ENCODE assay signal across 15 mouse cellular contexts in genomic region chr9:90521186-90521585, GRCm38 (mm10).
"Had no signal": no experiment of that assay in that cellular context is flagged by ENCODE, and none has a peak within 500 bp of the region (broad histone marks: within the 10 kb centered on the region; RNA-seq: fewer than 3 reads in every experiment).

No protein-coding gene starts in this region.

- H3K27me3 ChIP-seq: limb, embryonic 15.5 days; liver, embryonic 12.5 days had no signal

- H3K4me2 ChIP-seq: limb, embryonic 15.5 days; liver, embryonic 12.5 days; lung, embryonic 14.5 days had no signal

- DNase-seq: kidney, adult 11 months; kidney, adult 9 months; kidney, postnatal 36 days; layer of hippocampus, adult 9-11 months; layer of hippocampus, postnatal 36 days; lung, embryonic 14.5 days; lung, postnatal 10 days; lung, postnatal 4 days; right cerebral cortex, adult 18-20 months; right cerebral cortex, postnatal 25 days; thymus, postnatal 36 days had no signal

- H3K4me1 ChIP-seq: limb, embryonic 15.5 days; liver, embryonic 12.5 days had no signal

- H3K9me3 ChIP-seq: limb, embryonic 15.5 days; liver, embryonic 12.5 days had no signal

- H3K9ac ChIP-seq: limb, embryonic 15.5 days; liver, embryonic 12.5 days; lung, embryonic 14.5 days had no signal

- ATAC-seq: liver, embryonic 12.5 days had no signal

- H3K27ac ChIP-seq: kidney, postnatal 0 days; limb, embryonic 15.5 days; liver, embryonic 12.5 days had no signal

- H3K4me3 ChIP-seq: limb, embryonic 15.5 days; liver, embryonic 12.5 days; myocyte had no signal

- H3K36me3 ChIP-seq: limb, embryonic 15.5 days; liver, embryonic 12.5 days had no signal
